Mouse (Mus musculus): ENCODE results near the gene Gcdh. TPM values are rescaled to one million over a fixed set of nuclear protein-coding genes. Genes with fewer than 3 reads are reported as not detected.
A peak's percentile ranks its signal among the peaks of the same experiment; 100 is the strongest.

Gcdh gene
- polyA plus RNA-seq, 2 experiments: 29.8 to 58.9 TPM

GRCm38 (mm10) chr8:84873016-84873415, 20.7 kb downstream of the Gcdh start:
- DNase-seq (ENCODE audit: low spot score) (no peak), ATAC-seq (ENCODE audit: low FRiP score, low read depth) (no peak)
- Histone ChIP-seq H3K27ac (replicated peaks; ENCODE audit: low read depth, low read length) (no peak overlapping the region), H3K4me3 (replicated peaks; ENCODE audit: low read length) (peak overlapping the region; percentile 49), H3K4me2 (replicated peaks; ENCODE audit: low read depth, low read length, severe bottlenecking) (peak overlapping the region; percentile 99), H3K4me1 (ENCODE audit: control insufficient read depth, insufficient read depth, low read length) (peaks cover 13% of the 10 kb centered on the region), H3K9me3 (ENCODE audit: control insufficient read depth, low read length) (no peaks in the 10 kb centered on the region), H3K27me3 (ENCODE audit: control insufficient read depth, insufficient read depth, low read length) (no peaks in the 10 kb centered on the region), H3K9ac (ENCODE audit: low read depth, low read length, severe bottlenecking) (0 out of 2 replicates have a peak overlapping the region, but pooled peaks have one; percentile 60), H3K36me3 (ENCODE audit: control insufficient read depth, insufficient read depth, low read length) (peaks cover 18% of the 10 kb centered on the region)
- TF ChIP-seq POLR2A (IDR thresholded peaks at IDR 0.05; ENCODE audit: borderline replicate concordance, extremely low read depth, insufficient read depth, insufficient read length): no peak
- WGBS: 62% methylated on average over 4 of the region's 4 CpGs

DNA sequence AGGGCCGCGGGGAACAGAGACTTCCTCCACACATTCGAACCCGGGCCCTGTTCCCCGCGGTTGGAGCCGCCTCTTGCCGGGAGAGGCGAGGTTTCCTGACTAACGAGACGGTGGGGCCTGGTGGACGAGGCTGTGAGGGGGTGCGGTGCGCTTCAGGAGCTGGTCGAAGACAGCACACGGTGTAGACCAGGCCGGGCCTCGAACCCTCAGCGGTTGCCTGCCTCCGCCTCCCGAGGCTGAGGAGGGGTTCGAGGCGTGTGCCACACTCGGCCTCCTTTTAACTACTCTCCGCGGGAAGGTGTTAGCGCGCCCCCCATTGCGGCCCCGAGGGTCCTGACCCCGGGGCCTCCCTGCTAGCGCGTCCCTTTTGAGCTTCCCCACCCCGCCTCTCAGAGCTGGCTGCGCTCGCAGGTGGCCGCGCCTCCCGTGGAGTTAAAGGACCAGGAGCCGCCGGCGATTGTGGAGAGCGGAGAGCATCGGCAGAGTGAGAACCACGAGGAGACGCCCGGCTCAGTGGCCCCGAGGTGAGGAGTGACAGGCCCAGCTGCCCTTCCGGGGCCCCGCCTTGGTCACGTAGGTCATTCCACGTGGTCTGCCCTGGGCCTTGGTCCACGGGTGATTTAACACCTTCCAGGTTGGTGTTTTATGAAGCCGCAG, 21.3 kb downstream of the Gcdh start:
- no peaks in the 10 kb centered on the region for H3K27me3 ChIP-seq (ENCODE audit: control insufficient read depth, insufficient read depth, low read length)
- peak overlapping the region; percentile 60 for H3K9ac ChIP-seq (ENCODE audit: low read depth, low read length, severe bottlenecking)
- TF ChIP-seq POLR2A (IDR thresholded peaks at IDR 0.05; ENCODE audit: borderline replicate concordance, extremely low read depth, insufficient read depth, insufficient read length): no peak
- DNase-seq (ENCODE audit: low spot score): no peak
- no peaks in the 10 kb centered on the region for H3K9me3 ChIP-seq (ENCODE audit: control insufficient read depth, low read length)
- H3K4me3 ChIP-seq (replicated peaks; ENCODE audit: low read length): peak overlapping the region; percentile 49
- H3K27ac ChIP-seq (replicated peaks; ENCODE audit: low read depth, low read length): no peak overlapping the region
- ATAC-seq (ENCODE audit: low FRiP score, low read depth): peak; percentile 50; the same call in 1 of the 2 replicates
- H3K4me1 ChIP-seq (ENCODE audit: control insufficient read depth, insufficient read depth, low read length): peaks cover 13% of the 10 kb centered on the region
- H3K36me3 ChIP-seq (ENCODE audit: control insufficient read depth, insufficient read depth, low read length): peaks cover 24% of the 10 kb centered on the region
- H3K4me2 ChIP-seq (replicated peaks; ENCODE audit: low read depth, low read length, severe bottlenecking): peak overlapping the region; percentile 99
- 2% methylated on average over 46 of the region's 54 CpGs for WGBS

DNA sequence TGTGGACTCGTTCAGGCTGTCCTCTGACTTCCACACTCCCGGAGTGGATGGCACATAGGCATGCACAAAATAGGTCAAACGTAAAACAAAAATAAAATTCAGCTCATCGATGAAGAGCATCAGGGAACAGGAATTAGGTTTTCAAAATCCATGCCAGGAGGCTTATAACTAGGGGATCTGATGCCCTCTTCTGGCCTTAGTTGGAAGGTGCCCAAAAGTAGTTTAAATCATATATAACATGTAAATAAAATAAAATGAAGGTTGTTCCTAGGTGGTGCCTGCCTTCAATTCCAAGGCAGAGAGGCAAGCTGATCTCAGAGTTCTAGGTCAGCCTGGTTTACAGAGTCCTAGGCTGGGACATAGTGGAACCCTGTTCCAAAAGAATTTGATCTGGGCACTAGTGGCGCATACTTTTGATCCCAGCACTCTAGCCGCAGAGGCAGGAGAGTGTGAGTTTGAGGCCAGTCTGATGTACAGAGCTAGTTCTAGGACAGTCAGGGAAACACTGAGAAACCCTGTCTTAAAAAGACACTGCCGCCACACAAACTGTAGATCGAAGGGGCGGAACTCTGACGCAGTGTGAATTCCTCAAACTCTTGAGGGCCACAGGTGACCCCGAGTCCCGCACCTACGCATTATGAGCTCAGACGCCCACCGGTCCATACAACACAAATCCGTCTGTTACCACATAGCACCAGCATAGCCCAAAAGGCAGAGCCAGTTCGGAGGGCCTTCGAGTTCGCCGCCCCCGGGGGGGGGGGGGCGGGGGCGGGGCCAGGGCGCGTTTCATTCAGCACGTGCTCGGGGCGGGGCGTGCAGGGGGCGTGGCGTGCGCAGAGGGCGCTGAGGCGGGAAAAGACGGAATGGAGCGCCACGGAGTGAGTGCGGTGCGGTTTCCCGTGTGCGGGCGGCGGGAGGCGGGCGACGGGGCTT, 22.1 kb downstream of the Gcdh start, which contains the start of gene Syce2:
Gene Syce2, plus strand, starts transcription at position 736 of the 933 bp plus-strand sequence.
- ATAC-seq (ENCODE audit: low FRiP score, low read depth): peak; percentile 80; the same call in 1 of the 2 replicates
- peak; percentile 64 for DNase-seq (ENCODE audit: low spot score)
- Histone ChIP-seq H3K4me2 (replicated peaks; ENCODE audit: low read depth, low read length, severe bottlenecking) (peak within 1 kb of the TSS; percentile 99), H3K27me3 (ENCODE audit: control insufficient read depth, insufficient read depth, low read length) (no peaks in the 10 kb centered on the region), H3K9me3 (ENCODE audit: control insufficient read depth, low read length) (no peaks in the 10 kb centered on the region), H3K36me3 (ENCODE audit: control insufficient read depth, insufficient read depth, low read length) (peaks cover 32% of the 10 kb centered on the region), H3K4me1 (ENCODE audit: control insufficient read depth, insufficient read depth, low read length) (peaks cover 13% of the 10 kb centered on the region), H3K9ac (ENCODE audit: low read depth, low read length, severe bottlenecking) (peak within 1 kb of the TSS; percentile 60), H3K27ac (replicated peaks; ENCODE audit: low read depth, low read length) (no peak within 1 kb of the TSS), H3K4me3 (replicated peaks; ENCODE audit: low read length) (peak within 1 kb of the TSS; percentile 49)
- TF ChIP-seq POLR2A (IDR thresholded peaks at IDR 0.05; ENCODE audit: borderline replicate concordance, extremely low read depth, insufficient read depth, insufficient read length): no peak
- WGBS: 16% methylated on average over 37 of the region's 46 CpGs

DNA sequence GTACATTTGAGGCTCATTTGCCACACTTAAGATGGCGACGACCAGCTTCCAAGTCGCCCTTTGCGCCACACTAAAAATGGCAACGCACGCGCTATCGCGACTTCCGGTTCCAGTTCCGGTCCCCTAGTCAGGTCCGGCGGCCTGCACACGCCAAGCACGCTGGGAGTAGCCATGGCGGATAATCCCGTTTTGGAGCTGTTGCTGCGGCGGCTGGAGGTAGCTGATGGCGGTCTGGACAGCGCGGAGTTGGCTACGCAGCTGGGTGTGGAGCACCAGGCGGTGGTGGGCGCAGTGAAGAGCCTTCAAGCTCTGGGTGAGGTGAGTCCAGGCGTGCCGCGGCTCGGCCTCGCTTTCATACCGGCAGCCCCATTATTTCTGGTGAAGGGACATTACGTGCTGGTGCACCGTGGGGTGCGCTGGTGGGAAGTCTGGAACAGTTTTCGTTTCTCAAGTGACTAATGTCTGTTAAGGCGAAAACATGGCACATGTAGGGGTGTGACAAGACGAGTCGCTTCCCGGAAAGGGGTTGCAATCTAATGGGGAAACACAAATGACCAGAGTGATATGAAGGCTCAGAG, 36.8 kb downstream of the Gcdh start, which contains the start of gene Farsa:
Gene Farsa, plus strand, starts transcription at position 126 of the 578 bp plus-strand sequence.
- H3K9ac ChIP-seq (ENCODE audit: low read depth, low read length, severe bottlenecking): peak within 1 kb of the TSS; percentile 78
- ATAC-seq (ENCODE audit: low FRiP score, low read depth) (peak; percentile 91), DNase-seq (ENCODE audit: low spot score) (peak; percentile 93)
- 3% methylated on average over 39 of the region's 39 CpGs for WGBS
- H3K4me3 ChIP-seq (replicated peaks; ENCODE audit: low read length): peak within 1 kb of the TSS; percentile 87
- H3K4me2 ChIP-seq (replicated peaks; ENCODE audit: low read depth, low read length, severe bottlenecking): peak within 1 kb of the TSS; percentile 85
- peaks cover 11% of the 10 kb centered on the region for H3K4me1 ChIP-seq (ENCODE audit: control insufficient read depth, insufficient read depth, low read length)
- H3K36me3 ChIP-seq (ENCODE audit: control insufficient read depth, insufficient read depth, low read length): peaks cover 28% of the 10 kb centered on the region
- peak within 1 kb of the TSS; percentile 68 for H3K27ac ChIP-seq (replicated peaks; ENCODE audit: low read depth, low read length)
- H3K27me3 ChIP-seq (ENCODE audit: control insufficient read depth, insufficient read depth, low read length): no peaks in the 10 kb centered on the region
- no peaks in the 10 kb centered on the region for H3K9me3 ChIP-seq (ENCODE audit: control insufficient read depth, low read length)
- TF ChIP-seq POLR2A (IDR thresholded peaks at IDR 0.05; ENCODE audit: borderline replicate concordance, extremely low read depth, insufficient read depth, insufficient read length): peak; percentile 96; the same call in 1 of the 2 replicates

DNA sequence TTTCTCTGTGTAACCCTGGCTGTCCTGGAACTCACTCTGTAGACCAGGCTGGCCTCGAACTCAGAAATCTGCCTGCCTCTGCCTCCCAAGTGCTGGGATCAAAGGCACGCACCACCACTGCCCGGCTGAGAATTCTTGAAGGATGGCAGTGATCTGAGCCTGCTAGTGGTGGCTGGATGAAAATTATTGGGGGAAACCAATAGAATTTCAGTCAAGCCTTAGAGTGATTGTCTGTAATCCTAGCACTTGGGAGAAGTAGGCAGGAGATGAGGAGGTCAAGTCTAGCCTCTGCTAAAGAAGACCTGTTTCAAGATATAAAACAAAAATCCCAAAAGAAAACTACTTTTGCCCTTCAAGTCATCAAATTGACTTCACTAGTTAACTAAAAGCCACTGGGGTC, 37.3 kb downstream of the Gcdh start:
- H3K27me3 ChIP-seq (ENCODE audit: control insufficient read depth, insufficient read depth, low read length): no peaks in the 10 kb centered on the region
- DNase-seq (ENCODE audit: low spot score): no peak

More for the DNA sequence above, 37.3 kb downstream of the Gcdh start:
- 94% methylated on average over 3 of the region's 3 CpGs for WGBS
- Histone ChIP-seq H3K27ac (replicated peaks; ENCODE audit: low read depth, low read length) (no peak overlapping the region), H3K4me1 (ENCODE audit: control insufficient read depth, insufficient read depth, low read length) (peaks cover 11% of the 10 kb centered on the region), H3K36me3 (ENCODE audit: control insufficient read depth, insufficient read depth, low read length) (peaks cover 23% of the 10 kb centered on the region), H3K9ac (ENCODE audit: low read depth, low read length, severe bottlenecking) (no peak overlapping the region), H3K4me3 (replicated peaks; ENCODE audit: low read length) (peak overlapping the region; percentile 87), H3K4me2 (replicated peaks; ENCODE audit: low read depth, low read length, severe bottlenecking) (peak overlapping the region; percentile 85), H3K9me3 (ENCODE audit: control insufficient read depth, low read length) (no peaks in the 10 kb centered on the region)
- no peak for ATAC-seq (ENCODE audit: low FRiP score, low read depth)
- TF ChIP-seq POLR2A (IDR thresholded peaks at IDR 0.05; ENCODE audit: borderline replicate concordance, extremely low read depth, insufficient read depth, insufficient read length): no peak
